Mouse (Mus musculus): Measurements from ENCODE around the gene Tbc1d5. TPM values are rescaled to one million over a fixed set of nuclear protein-coding genes. Genes with fewer than 3 reads are reported as not detected.

Tbc1d5 gene
- 6.1 and 7.2 TPM in 2 replicates for polyA plus RNA-seq (2015; fragmentation: Nextera tagmentation; extraction: Ambion mirVana)

- Histone ChIP-seq H3K36me3 (ENCODE audit: insufficient read depth, low read length) (no peaks in the 10 kb centered on the region), H3K9ac (ENCODE audit: low read depth, low read length) (peak within 1 kb of the TSS; percentile 86), H3K27ac (peak within 1 kb of the TSS; percentile 99), H3K4me3 (replicated peaks; ENCODE audit: low read depth, low read length) (peak within 1 kb of the TSS; percentile 74), H3K4me2 (ENCODE audit: low read length) (peak within 1 kb of the TSS; percentile 72), H3K4me1 (replicated peaks; ENCODE audit: insufficient read depth, low read length) (no peaks in the 10 kb centered on the region), H3K27me3 (ENCODE audit: insufficient read depth, low read length) (no peaks in the 10 kb centered on the region), H3K9me3 (replicated peaks; ENCODE audit: low read length) (no peaks in the 10 kb centered on the region)
- WGBS: 1% methylated on average over 51 of the region's 54 CpGs
- ATAC-seq (replicated peaks; ENCODE audit: low FRiP score, low read depth) (peak; percentile 98), DNase-seq (ENCODE audit: low spot score) (peak; percentile 95)
- TF ChIP-seq CTCF (IDR thresholded peaks at IDR 0.05; ENCODE audit: low read depth): no peak; the same call in 1 of the 2 replicates
These were observed at the start of gene Tbc1d5 for GRCm38 (mm10) chr17:51179195-51179953. TSS of gene Tbc1d5 (minus strand) at chr17:51179352.

- WGBS: 84% methylated on average over 1 of the region's 1 CpGs
- ATAC-seq (replicated peaks; ENCODE audit: low FRiP score, low read depth) (no peak), DNase-seq (ENCODE audit: low spot score) (no peak)
- Histone ChIP-seq H3K4me3 (replicated peaks; ENCODE audit: low read depth, low read length) (no peak overlapping the region), H3K4me2 (ENCODE audit: low read length) (no peak overlapping the region), H3K27me3 (ENCODE audit: insufficient read depth, low read length) (no peaks in the 10 kb centered on the region), H3K9ac (ENCODE audit: low read depth, low read length) (no peak overlapping the region), H3K9me3 (replicated peaks; ENCODE audit: low read length) (no peaks in the 10 kb centered on the region), H3K4me1 (replicated peaks; ENCODE audit: insufficient read depth, low read length) (no peaks in the 10 kb centered on the region), H3K36me3 (ENCODE audit: insufficient read depth, low read length) (no peaks in the 10 kb centered on the region), H3K27ac (no peak overlapping the region)
- TF ChIP-seq CTCF (IDR thresholded peaks at IDR 0.05; ENCODE audit: low read depth): no peak
These were observed 46.9 kb upstream of the Tbc1d5 start for GRCm38 (mm10) chr17:51226056-51226455.

- H3K36me3 ChIP-seq (ENCODE audit: insufficient read depth, low read length): no peaks in the 10 kb centered on the region
These were observed 44.0 kb upstream of the Tbc1d5 start for GRCm38 (mm10) chr17:51223152-51223551.

GRCm38 (mm10) chr17:51221075-51221474, 41.9 kb upstream of the Tbc1d5 start:
- ATAC-seq (replicated peaks; ENCODE audit: low FRiP score, low read depth): no peak
- no peaks in the 10 kb centered on the region for H3K4me1 ChIP-seq (replicated peaks; ENCODE audit: insufficient read depth, low read length)
- H3K36me3 ChIP-seq (ENCODE audit: insufficient read depth, low read length): no peaks in the 10 kb centered on the region
- no peaks in the 10 kb centered on the region for H3K27me3 ChIP-seq (ENCODE audit: insufficient read depth, low read length)
- H3K9me3 ChIP-seq (replicated peaks; ENCODE audit: low read length): no peaks in the 10 kb centered on the region
- peak; percentile 9 for DNase-seq (ENCODE audit: low spot score)
- no peak for TF ChIP-seq CTCF (IDR thresholded peaks at IDR 0.05; ENCODE audit: low read depth)
- H3K27ac ChIP-seq: no peak overlapping the region
- WGBS: 63% methylated on average over 7 of the region's 7 CpGs
- no peak overlapping the region for H3K4me3 ChIP-seq (replicated peaks; ENCODE audit: low read depth, low read length)
- no peak overlapping the region for H3K9ac ChIP-seq (ENCODE audit: low read depth, low read length)
- no peak overlapping the region for H3K4me2 ChIP-seq (ENCODE audit: low read length)

More at GRCm38 (mm10) chr17:51223152-51223551, 44.0 kb upstream of the Tbc1d5 start:
- H3K9ac ChIP-seq (ENCODE audit: low read depth, low read length): no peak overlapping the region
- no peak for TF ChIP-seq CTCF (IDR thresholded peaks at IDR 0.05; ENCODE audit: low read depth)
- no peak overlapping the region for H3K27ac ChIP-seq
- ATAC-seq (replicated peaks; ENCODE audit: low FRiP score, low read depth): no peak
- 44% methylated on average over 4 of the region's 4 CpGs for WGBS
- H3K4me1 ChIP-seq (replicated peaks; ENCODE audit: insufficient read depth, low read length): no peaks in the 10 kb centered on the region
- H3K4me3 ChIP-seq (replicated peaks; ENCODE audit: low read depth, low read length): no peak overlapping the region
- no peaks in the 10 kb centered on the region for H3K27me3 ChIP-seq (ENCODE audit: insufficient read depth, low read length)
- H3K9me3 ChIP-seq (replicated peaks; ENCODE audit: low read length): no peaks in the 10 kb centered on the region
- no peak for DNase-seq (ENCODE audit: low spot score)
- no peak overlapping the region for H3K4me2 ChIP-seq (ENCODE audit: low read length)

- Histone ChIP-seq H3K9ac (ENCODE audit: low read depth, low read length) (no peak overlapping the region), H3K4me1 (replicated peaks; ENCODE audit: insufficient read depth, low read length) (no peaks in the 10 kb centered on the region), H3K27me3 (ENCODE audit: insufficient read depth, low read length) (no peaks in the 10 kb centered on the region), H3K9me3 (replicated peaks; ENCODE audit: low read length) (no peaks in the 10 kb centered on the region), H3K4me2 (ENCODE audit: low read length) (no peak overlapping the region), H3K36me3 (ENCODE audit: insufficient read depth, low read length) (no peaks in the 10 kb centered on the region), H3K4me3 (replicated peaks; ENCODE audit: low read depth, low read length) (no peak overlapping the region), H3K27ac (no peak overlapping the region)
- 91% methylated on average over 3 of the region's 3 CpGs for WGBS
- ATAC-seq (replicated peaks; ENCODE audit: low FRiP score, low read depth) (no peak), DNase-seq (ENCODE audit: low spot score) (no peak)
- TF ChIP-seq CTCF (IDR thresholded peaks at IDR 0.05; ENCODE audit: low read depth): no peak
These were observed 40.7 kb upstream of the Tbc1d5 start for GRCm38 (mm10) chr17:51219897-51220296.

- H3K27me3 ChIP-seq (ENCODE audit: insufficient read depth, low read length): no peaks in the 10 kb centered on the region
- DNase-seq (ENCODE audit: low spot score) (no peak), ATAC-seq (replicated peaks; ENCODE audit: low FRiP score, low read depth) (no peak)
- 88% methylated on average over 6 of the region's 6 CpGs for WGBS
- H3K4me3 ChIP-seq (replicated peaks; ENCODE audit: low read depth, low read length): no peak overlapping the region
- H3K4me1 ChIP-seq (replicated peaks; ENCODE audit: insufficient read depth, low read length): no peaks in the 10 kb centered on the region
- no peak overlapping the region for H3K4me2 ChIP-seq (ENCODE audit: low read length)
- TF ChIP-seq CTCF (IDR thresholded peaks at IDR 0.05; ENCODE audit: low read depth): no peak
- H3K9me3 ChIP-seq (replicated peaks; ENCODE audit: low read length): no peaks in the 10 kb centered on the region
- H3K27ac ChIP-seq: no peak overlapping the region
- H3K36me3 ChIP-seq (ENCODE audit: insufficient read depth, low read length): no peaks in the 10 kb centered on the region
- no peak overlapping the region for H3K9ac ChIP-seq (ENCODE audit: low read depth, low read length)
These were observed 37.3 kb upstream of the Tbc1d5 start for GRCm38 (mm10) chr17:51216426-51216825.
